Mouse (Mus musculus) small intestine, adult 2 months (tissue): Measurements from ENCODE around the gene Trak1.

Experiments used
- CTCF ChIP-seq: fragments of 200-500 bp; IDR thresholded peaks from 2 replicates; pipeline ENCODE4 v1.5.1; 2012; ENCODE audit warnings: low read depth, mild to moderate bottlenecking, control low read depth, inconsistent platforms, low read length, moderate library complexity, mixed read lengths; ENCODE audit not compliant: insufficient replicate concordance, insufficient read length; ENCODE audit errors: extremely low read depth
- POLR2A ChIP-seq: fragments of 200-500 bp; IDR thresholded peaks from 2 replicates; pipeline ENCODE4 v1.6.1; 2012; ENCODE audit warnings: low read depth, mild to moderate bottlenecking, control low read depth, inconsistent platforms, low read length, moderate library complexity

DNA sequence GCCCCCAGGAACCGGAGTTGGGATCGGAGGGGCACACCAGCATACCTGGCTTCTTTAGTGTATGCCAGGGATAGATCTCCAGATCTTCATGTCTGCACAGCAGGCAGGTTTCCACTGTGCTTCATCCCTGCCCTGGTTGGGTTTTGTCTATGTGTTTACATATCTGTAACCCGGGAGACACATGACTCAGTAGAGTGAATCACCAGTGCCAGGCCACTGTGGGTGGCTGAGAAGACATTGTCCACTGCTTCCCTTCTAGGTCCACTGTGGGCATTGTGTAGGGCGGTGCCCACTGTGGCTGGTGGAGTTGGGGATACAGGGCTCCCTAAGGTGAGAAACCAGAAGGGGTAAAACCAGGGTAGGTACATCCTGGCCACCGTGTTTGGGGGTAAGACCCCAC lies 98.5 kb downstream of the Trak1 start:
- TF ChIP-seq CTCF (no peak), POLR2A (no peak)
